Mouse (Mus musculus) central nervous system, embryonic 18 days (tissue): ENCODE measurements around the gene Dhx37. TPM values are rescaled to one million over a fixed set of nuclear protein-coding genes. Genes with fewer than 3 reads are reported as not detected.

Experiments used
- polyA plus RNA-seq: library from polyadenylated mRNA; depleted of rRNA; stranded (reverse); fragments of >200 nt; gene quantifications from 2 replicates; pipeline ENCODE4 v1.2.3, GENCODE M21; 2012; rRNA removed

Dhx37 gene
- 24.5 and 25.6 TPM in 2 replicates for polyA plus RNA-seq

DNA sequence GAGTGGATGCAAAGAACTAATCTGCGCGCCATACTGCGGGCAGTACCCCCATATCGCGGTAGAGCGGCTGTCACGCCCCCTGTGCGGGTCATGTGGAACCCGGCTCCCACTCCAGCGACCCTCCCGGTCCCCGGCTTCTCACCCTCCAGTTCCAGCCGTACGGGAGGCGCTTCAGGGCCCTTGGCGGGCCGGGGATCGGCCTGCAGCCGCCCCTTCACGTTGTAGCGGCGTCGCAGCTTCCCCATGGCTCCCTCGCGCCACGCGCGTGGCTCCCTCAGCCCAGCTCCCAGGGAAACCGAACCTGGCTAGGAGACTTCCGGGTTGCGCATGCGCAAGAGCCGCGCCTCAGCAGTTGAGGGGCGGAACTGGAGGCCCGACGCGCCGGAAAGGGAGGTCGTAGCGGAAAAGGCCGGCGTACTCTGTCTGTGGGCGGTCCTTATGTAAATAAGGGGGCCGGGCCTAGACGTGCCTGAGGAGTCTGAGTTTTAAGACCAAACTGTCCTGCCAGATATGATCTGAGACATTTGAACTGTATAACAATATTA, at the start of gene Dhx37:
Dhx37 (minus strand) TSS at position 329 of the 545 bp plus-strand sequence.

DNA sequence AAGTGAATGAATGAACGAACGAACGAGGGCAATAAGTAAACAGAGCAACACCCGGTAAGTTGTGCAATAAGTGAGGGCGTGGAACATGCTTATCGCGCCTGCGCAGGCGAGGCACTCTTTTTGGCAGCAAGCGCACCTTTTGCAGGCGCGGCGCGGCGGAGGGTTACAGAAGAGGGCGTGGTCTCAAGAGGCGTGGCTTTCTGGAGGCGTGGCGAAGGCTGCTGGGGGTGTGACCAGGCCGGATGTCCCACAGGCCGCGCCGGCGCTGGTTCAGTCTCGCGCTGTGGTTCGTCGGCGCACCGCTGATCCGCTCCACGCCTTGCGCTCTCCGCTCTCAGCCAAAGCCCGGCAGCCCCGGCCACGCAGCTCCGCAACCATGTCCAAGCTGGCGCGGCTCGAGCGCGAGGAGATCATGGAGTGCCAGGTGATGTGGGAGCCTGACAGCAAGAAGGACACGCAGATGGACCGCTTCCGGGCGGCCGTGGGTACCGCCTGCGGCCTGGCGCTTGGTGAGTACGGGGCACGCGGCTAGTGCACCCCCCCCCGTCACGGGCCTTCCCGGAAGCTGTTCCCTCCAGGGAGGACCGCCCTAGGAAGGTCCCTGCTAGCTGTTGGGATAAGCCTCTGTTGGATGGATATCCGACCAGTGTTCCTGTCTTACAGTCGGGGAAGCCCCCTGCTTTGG, 41.8 kb upstream of the Dhx37 start, which contains the start of gene Aacs:
Aacs (plus strand) TSS at position 214 of the 685 bp plus-strand sequence.

GRCm38 (mm10) chr5:125441234-125442114, 7.6 kb upstream of the Dhx37 start, which contains the start of gene Bri3bp:
Gene Bri3bp, plus strand, starts transcription at chr5:125441568.

DNA sequence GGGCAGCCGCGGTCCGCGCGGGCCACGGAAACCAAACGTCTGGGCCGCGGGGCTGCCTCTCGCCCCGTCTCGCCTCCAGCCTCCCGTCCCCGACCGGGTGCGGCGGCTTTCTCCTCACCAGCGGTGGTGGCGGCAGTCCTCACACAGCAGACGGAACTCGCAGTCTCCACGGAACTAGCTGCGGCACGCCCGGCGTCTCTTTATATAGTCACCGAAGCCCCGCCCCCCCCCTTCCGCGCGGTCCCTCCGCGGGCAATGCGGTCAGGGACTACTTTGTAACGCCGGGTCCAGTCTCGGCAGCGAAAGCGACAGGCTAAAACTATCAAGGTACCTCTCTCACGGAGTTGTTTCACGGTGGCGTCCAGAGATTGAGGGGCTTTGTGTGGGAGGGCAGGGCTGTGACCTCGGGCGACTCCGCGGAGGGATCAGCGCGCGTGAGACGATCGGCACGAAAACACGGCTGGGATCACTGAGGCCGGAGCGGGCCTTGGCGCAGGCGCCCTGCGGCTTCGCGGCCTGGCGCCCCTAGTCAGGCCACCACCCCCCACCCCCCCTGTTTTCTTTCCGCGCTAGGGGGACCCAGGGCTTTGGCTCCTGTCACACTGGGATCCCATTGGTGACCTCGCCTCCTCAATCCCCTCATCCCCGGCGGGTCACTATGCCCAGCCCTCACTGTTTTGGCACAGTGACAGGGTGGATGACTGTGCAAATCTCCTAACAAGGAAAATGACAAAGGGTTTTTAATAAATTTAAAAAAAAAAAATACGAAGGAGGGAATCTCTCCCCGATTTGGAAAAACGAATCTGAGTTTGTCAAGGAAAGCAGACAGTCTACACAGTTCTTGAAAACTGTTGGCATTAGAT, 44.1 kb downstream of the Dhx37 start, which contains the start of gene Ubc:
Ubc (minus strand) TSS at position 624 of the 863 bp plus-strand sequence.

GRCm38 (mm10) chr5:125389131-125389578, 44.8 kb downstream of the Dhx37 start, which contains the start of gene Gm10382:
Gene Gm10382, plus strand, starts transcription at chr5:125389322.

Other genes starting within 250 kb of the Dhx37 start
- gene Scarb1, start 93.0 kb downstream of the Dhx37 start, polyA plus RNA-seq, result 52.9 and 57.3 TPM in 2 replicates
- gene Gm10382, start 44.8 kb downstream of the Dhx37 start, polyA plus RNA-seq, result 0.13 and 0.28 TPM in 2 replicates
- 797 and 818 TPM in 2 replicates for gene Ubc, start 43.9 kb downstream of the Dhx37 start, polyA plus RNA-seq
- 19.2 and 21.1 TPM in 2 replicates for gene Bri3bp, start 7.4 kb upstream of the Dhx37 start, polyA plus RNA-seq
- 117 and 122 TPM in 2 replicates for gene Aacs, start 41.7 kb upstream of the Dhx37 start, polyA plus RNA-seq
- 9.3 and 10.5 TPM in 2 replicates for gene Tmem132b, start 97.7 kb upstream of the Dhx37 start, polyA plus RNA-seq